Mouse (Mus musculus): Measurements from ENCODE around the gene Atp13a2. TPM values are rescaled to one million over a fixed set of nuclear protein-coding genes. Genes with fewer than 3 reads are reported as not detected.

Gene Atp13a2
- polyA plus RNA-seq, 1 experiment, result 1.5 TPM

- Histone ChIP-seq H3K27me3 (ENCODE audit: control insufficient read depth) (no peaks in the 10 kb centered on the region), H3K36me3 (ENCODE audit: control insufficient read depth) (peaks cover 91% of the 10 kb centered on the region), H3K4me1 (ENCODE audit: control insufficient read depth) (peaks cover 19% of the 10 kb centered on the region), H3K4me3 (replicated peaks) (no peak overlapping the region), H3K9me3 (ENCODE audit: control insufficient read depth, low read length) (no peaks in the 10 kb centered on the region)
- no peak for TF ChIP-seq TAL1 (IDR thresholded peaks at IDR 0.05; ENCODE audit: low read length)
- no peak for TF ChIP-seq GATA1 (IDR thresholded peaks at IDR 0.05; ENCODE audit: low read length)
These were observed 12.3 kb upstream of the Atp13a2 start for GRCm38 (mm10) chr4:140974408-140974807.

GRCm38 (mm10) chr4:140975356-140975755 lies 11.3 kb upstream of the Atp13a2 start:
- Histone ChIP-seq H3K36me3 (ENCODE audit: control insufficient read depth) (peaks cover 90% of the 10 kb centered on the region), H3K27me3 (ENCODE audit: control insufficient read depth) (no peaks in the 10 kb centered on the region), H3K9me3 (ENCODE audit: control insufficient read depth, low read length) (no peaks in the 10 kb centered on the region), H3K4me3 (replicated peaks) (no peak overlapping the region), H3K4me1 (ENCODE audit: control insufficient read depth) (peaks cover 19% of the 10 kb centered on the region)
- TF ChIP-seq TAL1 (IDR thresholded peaks at IDR 0.05; ENCODE audit: low read length), result no peak
- TF ChIP-seq GATA1 (IDR thresholded peaks at IDR 0.05; ENCODE audit: low read length), result no peak

GRCm38 (mm10) chr4:140977278-140977677 lies 9.4 kb upstream of the Atp13a2 start:
- peaks cover 6% of the 10 kb centered on the region for H3K9me3 ChIP-seq (ENCODE audit: control insufficient read depth, low read length)
- peaks cover 19% of the 10 kb centered on the region for H3K4me1 ChIP-seq (ENCODE audit: control insufficient read depth)
- no peaks in the 10 kb centered on the region for H3K27me3 ChIP-seq (ENCODE audit: control insufficient read depth)
- no peak for TF ChIP-seq GATA1 (IDR thresholded peaks at IDR 0.05; ENCODE audit: low read length)
- TF ChIP-seq TAL1 (IDR thresholded peaks at IDR 0.05; ENCODE audit: low read length), result no peak
- H3K36me3 ChIP-seq (ENCODE audit: control insufficient read depth), result peaks cover 74% of the 10 kb centered on the region
- no peak overlapping the region for H3K4me3 ChIP-seq (replicated peaks)

GRCm38 (mm10) chr4:140977886-140978692 lies 8.6 kb upstream of the Atp13a2 start:
- TF ChIP-seq GATA1 (IDR thresholded peaks at IDR 0.05; ENCODE audit: low read length) (no peak), TAL1 (IDR thresholded peaks at IDR 0.05; ENCODE audit: low read length) (no peak)
- Histone ChIP-seq H3K9me3 (ENCODE audit: control insufficient read depth, low read length) (peaks cover 6% of the 10 kb centered on the region), H3K4me3 (replicated peaks) (no peak overlapping the region), H3K27me3 (ENCODE audit: control insufficient read depth) (no peaks in the 10 kb centered on the region), H3K36me3 (ENCODE audit: control insufficient read depth) (peaks cover 65% of the 10 kb centered on the region), H3K4me1 (ENCODE audit: control insufficient read depth) (peaks cover 20% of the 10 kb centered on the region)

GRCm38 (mm10) chr4:140981605-140982004 lies 5.1 kb upstream of the Atp13a2 start:
- peaks cover 31% of the 10 kb centered on the region for H3K36me3 ChIP-seq (ENCODE audit: control insufficient read depth)
- no peak overlapping the region for H3K4me3 ChIP-seq (replicated peaks)
- H3K9me3 ChIP-seq (ENCODE audit: control insufficient read depth, low read length), result peaks cover 6% of the 10 kb centered on the region
- TF ChIP-seq TAL1 (IDR thresholded peaks at IDR 0.05; ENCODE audit: low read length) (no peak), GATA1 (IDR thresholded peaks at IDR 0.05; ENCODE audit: low read length) (no peak)
- H3K4me1 ChIP-seq (ENCODE audit: control insufficient read depth), result peaks cover 31% of the 10 kb centered on the region
- no peaks in the 10 kb centered on the region for H3K27me3 ChIP-seq (ENCODE audit: control insufficient read depth)

- Histone ChIP-seq H3K27me3 (ENCODE audit: control insufficient read depth) (no peaks in the 10 kb centered on the region), H3K4me1 (ENCODE audit: control insufficient read depth) (peaks cover 31% of the 10 kb centered on the region), H3K9me3 (ENCODE audit: control insufficient read depth, low read length) (peaks cover 6% of the 10 kb centered on the region), H3K36me3 (ENCODE audit: control insufficient read depth) (peaks cover 19% of the 10 kb centered on the region), H3K4me3 (replicated peaks) (no peak overlapping the region)
- TF ChIP-seq TAL1 (IDR thresholded peaks at IDR 0.05; ENCODE audit: low read length) (no peak), GATA1 (IDR thresholded peaks at IDR 0.05; ENCODE audit: low read length) (no peak)
These were observed 3.9 kb upstream of the Atp13a2 start for GRCm38 (mm10) chr4:140982808-140983207.

GRCm38 (mm10) chr4:140983442-140983841 lies 3.2 kb upstream of the Atp13a2 start:
- peaks cover 14% of the 10 kb centered on the region for H3K36me3 ChIP-seq (ENCODE audit: control insufficient read depth)
- H3K4me3 ChIP-seq (replicated peaks), result no peak overlapping the region
- H3K9me3 ChIP-seq (ENCODE audit: control insufficient read depth, low read length), result peaks cover 6% of the 10 kb centered on the region
- TF ChIP-seq TAL1 (IDR thresholded peaks at IDR 0.05; ENCODE audit: low read length) (no peak), GATA1 (IDR thresholded peaks at IDR 0.05; ENCODE audit: low read length) (no peak)
- no peaks in the 10 kb centered on the region for H3K27me3 ChIP-seq (ENCODE audit: control insufficient read depth)
- H3K4me1 ChIP-seq (ENCODE audit: control insufficient read depth), result peaks cover 26% of the 10 kb centered on the region

- no peak for TF ChIP-seq TAL1 (IDR thresholded peaks at IDR 0.05; ENCODE audit: low read length)
- peaks cover 6% of the 10 kb centered on the region for H3K9me3 ChIP-seq (ENCODE audit: control insufficient read depth, low read length)
- H3K4me3 ChIP-seq (replicated peaks), result no peak overlapping the region
- no peaks in the 10 kb centered on the region for H3K27me3 ChIP-seq (ENCODE audit: control insufficient read depth)
- peaks cover 33% of the 10 kb centered on the region for H3K4me1 ChIP-seq (ENCODE audit: control insufficient read depth)
- peaks cover 4% of the 10 kb centered on the region for H3K36me3 ChIP-seq (ENCODE audit: control insufficient read depth)
These were observed 2.1 kb upstream of the Atp13a2 start for GRCm38 (mm10) chr4:140984544-140984943.

- no peaks in the 10 kb centered on the region for H3K27me3 ChIP-seq (ENCODE audit: control insufficient read depth)
- TF ChIP-seq TAL1 (IDR thresholded peaks at IDR 0.05; ENCODE audit: low read length) (no peak), GATA1 (IDR thresholded peaks at IDR 0.05; ENCODE audit: low read length) (no peak)
- peaks cover 34% of the 10 kb centered on the region for H3K4me1 ChIP-seq (ENCODE audit: control insufficient read depth)
- H3K4me3 ChIP-seq (replicated peaks), result peak overlapping the region; percentile 80
- H3K9me3 ChIP-seq (ENCODE audit: control insufficient read depth, low read length), result peaks cover 4% of the 10 kb centered on the region
- no peaks in the 10 kb centered on the region; the same call in 1 of the 2 replicates for H3K36me3 ChIP-seq (ENCODE audit: control insufficient read depth)
These were observed 506 bp upstream of the Atp13a2 start for GRCm38 (mm10) chr4:140986024-140986710.
